Mouse (Mus musculus) liver, embryonic 11.5 days (tissue): ENCODE data around the gene Prn. TPM values are rescaled to one million over a fixed set of nuclear protein-coding genes. Genes with fewer than 3 reads are reported as not detected.

Experiments used
- ATAC-seq: fragments of 200-750 bp; cut with Nextera tagmentation; replicated peaks from 2 replicates; pipeline ENCODE4 v1.8.0; 2017; ENCODE audit warnings: moderate number of reproducible peaks, mild to moderate bottlenecking, moderate TSS enrichment, moderate library complexity; ENCODE audit not compliant: low FRiP score
- DNase-seq: peaks from one replicate; pipeline ENCODE4 v3.0.0-alpha.2; 2017; ENCODE audit warnings: low spot score
- H3K27ac ChIP-seq: fragments of 300-500 bp; sonication (generic); 2 replicates; pipeline ENCODE4 v1.5.1; 2014; ENCODE audit warnings: mild to moderate bottlenecking, low read depth, low read length, control low read depth
- H3K27me3 ChIP-seq: fragments of 300-500 bp; sonication (generic); replicated peaks from 2 replicates; pipeline ENCODE4 v1.6.1; 2014; ENCODE audit warnings: low read length, mixed read lengths; ENCODE audit not compliant: control insufficient read depth, insufficient read depth
- H3K36me3 ChIP-seq: fragments of 300-500 bp; sonication (generic); 2 replicates; pipeline ENCODE4 v1.6.1; 2014; ENCODE audit warnings: mild to moderate bottlenecking, low read length, moderate library complexity, mixed read lengths; ENCODE audit not compliant: control insufficient read depth, insufficient read depth
- H3K4me1 ChIP-seq: fragments of 300-500 bp; sonication (generic); replicated peaks from 2 replicates; pipeline ENCODE4 v1.6.1; 2014; ENCODE audit warnings: low read length, mixed read lengths; ENCODE audit not compliant: control insufficient read depth, insufficient read depth
- H3K4me2 ChIP-seq: fragments of 300-500 bp; sonication (generic); 2 replicates; pipeline ENCODE4 v1.6.1; 2014; ENCODE audit warnings: mild to moderate bottlenecking, control low read depth, moderate library complexity
- H3K4me3 ChIP-seq: fragments of 300-500 bp; sonication (generic); 2 replicates; pipeline ENCODE4 v1.5.1; 2014; ENCODE audit warnings: low read depth, low read length, control low read depth
- H3K9ac ChIP-seq: fragments of 300-500 bp; sonication (generic); 2 replicates; pipeline ENCODE4 v1.6.1; 2014; ENCODE audit warnings: low read depth, low read length, control low read depth
- H3K9me3 ChIP-seq: fragments of 300-500 bp; sonication (generic); 2 replicates; pipeline ENCODE4 v1.6.1; 2016; ENCODE audit warnings: low read length, inconsistent platforms, mixed read lengths; ENCODE audit not compliant: control insufficient read depth
- WGBS: fragments of 180-500 bp; shearing (Covaris S2); extraction: QIAGEN DNeasy Blood & Tissue Kit; methylation state at CpG from one replicate; pipeline ENCODE4 v1.1.7; 2014; 5-methylcytosine and 5-hydroxymethylcytosine counted together
- polyA plus RNA-seq: library from polyadenylated mRNA; unstranded; fragments of >200 nt; fragmentation: Nextera tagmentation; extraction: Ambion mirVana; gene quantifications from 2 replicates; pipeline ENCODE4 v1.2.1, GENCODE M21; 2014

The Prn gene
- polyA plus RNA-seq, 1 experiment from 2014 or later = not detected

- no peak for ATAC-seq
- no peaks in the 10 kb centered on the region for H3K9me3 ChIP-seq
- DNase-seq = no peak
- no peak overlapping the region for H3K4me3 ChIP-seq
- H3K9ac ChIP-seq = no peak overlapping the region
- H3K36me3 ChIP-seq = no peaks in the 10 kb centered on the region
- H3K4me2 ChIP-seq = no peak overlapping the region
- no peaks in the 10 kb centered on the region for H3K4me1 ChIP-seq
- H3K27me3 ChIP-seq = no peaks in the 10 kb centered on the region
- H3K27ac ChIP-seq = no peak overlapping the region
- 56% methylated on average over 3 of the region's 3 CpGs for WGBS
Observed at GRCm38 (mm10) chr2:131987950-131988349, 78.2 kb downstream of the Prn start.

- 58% methylated on average over 2 of the region's 2 CpGs for WGBS
- ATAC-seq = no peak
- Histone ChIP-seq H3K27ac (no peak overlapping the region), H3K4me1 (no peaks in the 10 kb centered on the region), H3K36me3 (no peaks in the 10 kb centered on the region), H3K4me3 (no peak overlapping the region), H3K9ac (no peak overlapping the region), H3K27me3 (no peaks in the 10 kb centered on the region), H3K4me2 (no peak overlapping the region), H3K9me3 (no peaks in the 10 kb centered on the region)
- no peak for DNase-seq
Observed at GRCm38 (mm10) chr2:131988550-131988949, 78.8 kb downstream of the Prn start.

- 63% methylated on average over 2 of the region's 2 CpGs for WGBS
- H3K4me2 ChIP-seq = no peak overlapping the region
- no peak for ATAC-seq
- no peaks in the 10 kb centered on the region for H3K4me1 ChIP-seq
- H3K27ac ChIP-seq = no peak overlapping the region
- no peaks in the 10 kb centered on the region for H3K27me3 ChIP-seq
- DNase-seq = no peak
- H3K4me3 ChIP-seq = no peak overlapping the region
- no peak overlapping the region for H3K9ac ChIP-seq
- H3K36me3 ChIP-seq = no peaks in the 10 kb centered on the region
- H3K9me3 ChIP-seq = no peaks in the 10 kb centered on the region
Observed at GRCm38 (mm10) chr2:131992487-131992886, 82.7 kb downstream of the Prn start.

DNA sequence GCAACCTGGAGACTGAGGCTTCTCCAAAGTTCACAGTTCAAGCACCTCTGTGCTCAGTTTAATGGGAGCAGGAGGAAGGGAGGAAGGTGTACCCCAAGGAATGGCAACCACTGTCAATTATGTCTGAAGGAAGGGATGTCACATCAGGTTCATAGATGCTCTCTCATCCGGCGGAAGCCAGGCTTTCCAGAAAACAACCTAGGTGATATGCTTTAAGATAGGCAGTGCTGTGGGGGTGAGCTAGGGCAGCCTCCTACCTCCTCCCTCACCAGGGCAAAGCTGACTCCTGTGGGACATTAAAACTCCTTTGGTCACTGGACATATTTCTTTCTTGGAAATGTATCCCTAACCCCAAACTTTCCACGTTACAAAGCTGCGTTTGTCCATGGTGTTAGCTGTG is 83.4 kb downstream of the Prn start:
- Histone ChIP-seq H3K4me2 (no peak overlapping the region), H3K9ac (no peak overlapping the region), H3K36me3 (no peaks in the 10 kb centered on the region), H3K9me3 (no peaks in the 10 kb centered on the region), H3K27me3 (no peaks in the 10 kb centered on the region), H3K4me1 (no peaks in the 10 kb centered on the region), H3K27ac (no peak overlapping the region), H3K4me3 (no peak overlapping the region)
- WGBS = 76% methylated on average over 4 of the region's 4 CpGs
- ATAC-seq = no peak
- no peak for DNase-seq

- ATAC-seq (no peak), DNase-seq (no peak)
- no peaks in the 10 kb centered on the region for H3K9me3 ChIP-seq
- no peaks in the 10 kb centered on the region for H3K4me1 ChIP-seq
- H3K9ac ChIP-seq = no peak overlapping the region
- 49% methylated on average over 14 of the region's 14 CpGs for WGBS
- H3K27ac ChIP-seq = no peak overlapping the region
- H3K4me2 ChIP-seq = no peak overlapping the region
- H3K36me3 ChIP-seq = no peaks in the 10 kb centered on the region
- no peaks in the 10 kb centered on the region for H3K27me3 ChIP-seq
- H3K4me3 ChIP-seq = no peak overlapping the region
Observed at GRCm38 (mm10) chr2:131993563-131994088, 83.9 kb downstream of the Prn start.

- no peak overlapping the region for H3K27ac ChIP-seq
- ATAC-seq (no peak), DNase-seq (no peak)
- 88% methylated on average over 6 of the region's 6 CpGs for WGBS
- H3K27me3 ChIP-seq = no peaks in the 10 kb centered on the region
- no peak overlapping the region for H3K9ac ChIP-seq
- no peaks in the 10 kb centered on the region for H3K4me1 ChIP-seq
- no peaks in the 10 kb centered on the region for H3K36me3 ChIP-seq
- no peak overlapping the region for H3K4me2 ChIP-seq
- no peaks in the 10 kb centered on the region for H3K9me3 ChIP-seq
- no peak overlapping the region for H3K4me3 ChIP-seq
Observed at GRCm38 (mm10) chr2:131994971-131995370, 85.2 kb downstream of the Prn start.

DNA sequence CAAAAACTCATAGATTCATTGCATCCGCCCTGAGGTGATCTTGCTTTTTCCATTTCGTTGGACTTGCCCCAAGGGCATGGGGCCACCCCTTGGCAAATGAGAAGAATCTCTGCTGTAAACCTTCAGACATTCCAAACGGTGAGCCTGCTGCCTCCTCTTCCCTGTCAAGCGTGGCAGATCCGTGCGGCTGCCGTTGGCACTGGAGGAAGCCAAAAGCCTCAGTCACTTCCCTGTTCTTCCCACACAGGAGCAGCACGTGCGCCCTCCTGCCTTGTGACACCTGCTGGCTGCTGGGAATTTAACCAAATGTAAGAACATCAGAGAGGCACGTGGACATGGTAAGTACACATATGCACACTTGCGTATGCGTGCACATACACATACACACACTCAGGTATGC is 86.0 kb downstream of the Prn start:
- Histone ChIP-seq H3K4me2 (no peak overlapping the region), H3K9ac (no peak overlapping the region), H3K36me3 (no peaks in the 10 kb centered on the region), H3K4me3 (no peak overlapping the region), H3K27me3 (no peaks in the 10 kb centered on the region), H3K9me3 (no peaks in the 10 kb centered on the region), H3K27ac (no peak overlapping the region), H3K4me1 (no peaks in the 10 kb centered on the region)
- WGBS = 82% methylated on average over 12 of the region's 12 CpGs
- DNase-seq = no peak
- no peak for ATAC-seq

- ATAC-seq (no peak), DNase-seq (no peak)
- no peak overlapping the region for H3K4me2 ChIP-seq
- H3K9me3 ChIP-seq = no peaks in the 10 kb centered on the region
- H3K9ac ChIP-seq = no peak overlapping the region
- H3K27ac ChIP-seq = no peak overlapping the region
- no peaks in the 10 kb centered on the region for H3K4me1 ChIP-seq
- no peak overlapping the region for H3K4me3 ChIP-seq
- H3K27me3 ChIP-seq = no peaks in the 10 kb centered on the region
- no peaks in the 10 kb centered on the region for H3K36me3 ChIP-seq
- WGBS = 78% methylated on average over 7 of the region's 7 CpGs
Observed at GRCm38 (mm10) chr2:131996369-131996768, 86.6 kb downstream of the Prn start.

DNA sequence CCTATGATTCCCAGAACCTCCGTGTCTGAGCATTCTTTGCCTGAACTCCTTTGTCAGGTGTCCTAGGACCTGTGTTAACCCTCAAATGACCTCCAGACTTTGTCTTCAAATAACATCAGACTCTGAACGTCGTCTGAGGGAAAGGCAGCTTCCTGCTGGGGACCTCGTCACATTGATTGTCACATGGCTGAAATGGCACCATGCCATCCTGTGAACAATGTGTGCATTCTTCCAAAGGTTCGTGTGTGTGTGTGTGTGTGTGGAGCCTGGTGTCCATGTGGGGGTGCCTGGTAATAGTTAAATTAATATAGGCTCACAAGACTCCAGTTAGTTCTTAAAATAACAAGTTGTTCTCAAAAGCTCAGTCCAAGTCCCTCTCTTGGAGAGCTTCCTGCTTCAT is 87.6 kb downstream of the Prn start:
- no peak for ATAC-seq
- WGBS = 66% methylated on average over 5 of the region's 5 CpGs
- Histone ChIP-seq H3K9me3 (no peaks in the 10 kb centered on the region), H3K36me3 (no peaks in the 10 kb centered on the region), H3K9ac (no peak overlapping the region), H3K4me2 (no peak overlapping the region), H3K4me3 (no peak overlapping the region), H3K27ac (no peak overlapping the region), H3K4me1 (no peaks in the 10 kb centered on the region), H3K27me3 (no peaks in the 10 kb centered on the region)
- DNase-seq = no peak
